Mouse (Mus musculus) gastrocnemius, postnatal 36 days (tissue): ENCODE data around the gene Prss8. TPM values are rescaled to one million over a fixed set of nuclear protein-coding genes. Genes with fewer than 3 reads are reported as not detected.
A peak's percentile ranks its signal among the peaks of the same experiment; 100 is the strongest.
"Not testable (repeated sequence)": the region's sequence is repeated elsewhere in the genome, so short reads cannot be mapped to it uniquely, and the experiment has no call there.

Source experiments
- DNase-seq, 2 experiments: peaks; one replicate each; pipeline ENCODE4 v3.0.0; 2022
- intact Hi-C: fragments of 180-260 bp; cut with DNase I; formaldehyde crosslinking; loops from one replicate; pipeline ENCODE4 v1.15.1; 2025
- total RNA-seq, 2 experiments: library from RNA; stranded (reverse); gene quantifications; 2 replicates each; pipeline ENCODE4 v1.2.3; 2021

Gene Prss8
- total RNA-seq, 2 experiments from 2014 or later, result not detected

DNA sequence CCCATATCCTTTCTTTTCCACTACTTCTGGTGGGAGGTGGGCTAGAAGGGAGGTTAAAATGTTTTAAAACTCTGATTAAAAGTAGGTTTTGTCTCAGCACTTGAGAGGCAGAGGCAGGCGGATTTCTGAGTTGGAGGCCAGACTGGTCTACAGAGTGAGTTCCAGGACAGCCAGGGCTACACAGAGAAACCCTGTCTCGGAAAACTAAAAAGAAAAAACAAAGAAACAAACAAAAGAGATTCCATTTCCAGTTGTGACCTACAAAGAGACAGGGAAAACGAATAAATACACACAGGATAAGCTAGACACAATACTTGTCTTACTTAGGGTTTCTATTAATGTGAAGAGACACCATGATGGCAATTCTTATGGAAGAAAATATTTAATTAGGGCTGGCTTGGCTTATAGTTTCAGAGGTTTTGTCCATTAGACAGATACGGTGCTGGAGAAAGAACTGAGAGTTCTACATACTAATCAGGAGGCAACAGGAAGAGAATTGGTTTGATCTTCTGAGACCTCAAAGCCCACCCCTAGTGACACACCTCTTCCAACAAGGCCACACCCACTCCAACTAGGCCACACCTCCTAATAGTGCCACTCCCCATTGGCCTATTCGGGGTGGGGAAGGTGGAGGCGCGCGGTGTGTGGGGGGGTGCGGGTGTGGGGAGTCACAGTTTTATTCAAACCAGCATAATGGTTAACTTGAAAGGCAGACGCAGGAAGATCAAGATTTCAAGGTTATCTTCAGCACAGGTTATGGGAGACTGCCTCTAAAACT, 31.5 kb downstream of the Prss8 start:
- DNase-seq, result no peak
- intact Hi-C loops, result no loop called here

- intact Hi-C loops, result no loop called here
- no peak for DNase-seq
These were observed 32.4 kb downstream of the Prss8 start for GRCm38 (mm10) chr7:127897542-127897941.

DNA sequence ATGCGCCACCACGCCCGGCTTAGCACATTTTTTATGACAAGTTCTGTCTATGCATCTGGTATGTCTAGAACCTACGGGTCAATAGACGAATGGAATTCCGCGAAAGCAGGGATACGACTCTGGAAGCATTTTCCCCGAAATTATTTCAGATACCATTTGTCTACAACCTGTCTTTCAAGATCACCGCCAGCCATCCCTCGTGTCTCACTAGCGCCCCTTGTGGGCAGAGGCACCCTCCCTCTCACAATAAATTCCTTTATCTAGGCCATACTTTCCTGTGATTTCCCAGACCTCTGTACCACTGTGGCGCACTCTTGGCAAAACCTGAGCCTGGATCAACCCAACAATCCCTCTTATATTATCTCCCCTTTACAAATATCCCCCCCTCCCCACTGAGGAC, 33.5 kb downstream of the Prss8 start:
- intact Hi-C loops, result no loop called here
- peak in 1 of 2 experiments; percentile 63 for DNase-seq

- intact Hi-C loops, DNase-seq: not testable (repeated sequence)
These were observed 34.0 kb downstream of the Prss8 start for GRCm38 (mm10) chr7:127895891-127896290.

- DNase-seq, result peak; percentile 93 to 94
- intact Hi-C loops, result no loop called here
These were observed 34.5 kb downstream of the Prss8 start, which contains the start of the genes Gm21974 and Vkorc1 for GRCm38 (mm10) chr7:127895442-127895841. Gm21974 (minus strand) TSS chr7:127895454. Vkorc1 (minus strand) TSS chr7:127895617.

DNA sequence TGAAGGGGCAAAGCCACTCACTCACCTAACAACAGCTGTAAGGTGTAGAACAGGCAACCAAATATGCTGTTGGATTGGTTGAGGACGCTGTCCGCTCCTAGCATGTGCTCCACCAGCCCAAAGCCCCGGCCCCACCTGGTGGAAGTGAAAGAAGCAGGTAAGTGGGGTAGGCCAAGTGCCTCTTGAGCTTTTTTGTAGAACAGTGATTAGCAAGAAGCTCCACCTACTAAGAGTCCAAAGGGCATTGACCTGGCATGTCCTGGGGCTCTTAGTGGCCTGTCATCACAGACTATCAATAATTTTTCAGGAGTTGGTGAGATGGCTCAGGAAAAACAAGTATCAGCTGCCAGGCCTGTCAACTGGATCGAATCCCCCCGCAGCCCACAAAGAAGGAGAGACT, 35.4 kb downstream of the Prss8 start:
- intact Hi-C loops, result no loop called here
- DNase-seq, result no peak

DNA sequence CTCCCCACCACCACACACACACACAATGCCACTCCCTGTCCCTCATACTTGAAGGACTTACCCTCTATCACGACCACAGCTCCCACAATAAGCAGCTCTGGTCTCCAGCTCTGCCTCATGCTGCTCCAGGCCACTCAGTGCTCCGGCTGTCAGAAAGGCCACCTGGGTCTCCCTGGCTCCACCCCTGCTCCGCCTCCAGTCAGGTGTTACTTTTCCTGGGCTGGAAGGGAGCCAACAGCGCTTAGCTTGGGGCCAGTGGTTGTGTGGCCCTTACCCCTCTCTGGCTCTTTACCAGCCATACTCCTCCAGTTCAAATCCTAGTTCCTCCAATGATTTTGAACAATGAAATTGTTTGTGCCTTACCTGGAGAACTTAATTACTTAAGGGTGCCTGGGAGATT, 39.1 kb downstream of the Prss8 start, which contains the start of gene Prss53:
TSS of gene Prss53 (minus strand) at position 173 of the 400 bp plus-strand sequence.
- intact Hi-C loops, result no loop called here

DNA sequence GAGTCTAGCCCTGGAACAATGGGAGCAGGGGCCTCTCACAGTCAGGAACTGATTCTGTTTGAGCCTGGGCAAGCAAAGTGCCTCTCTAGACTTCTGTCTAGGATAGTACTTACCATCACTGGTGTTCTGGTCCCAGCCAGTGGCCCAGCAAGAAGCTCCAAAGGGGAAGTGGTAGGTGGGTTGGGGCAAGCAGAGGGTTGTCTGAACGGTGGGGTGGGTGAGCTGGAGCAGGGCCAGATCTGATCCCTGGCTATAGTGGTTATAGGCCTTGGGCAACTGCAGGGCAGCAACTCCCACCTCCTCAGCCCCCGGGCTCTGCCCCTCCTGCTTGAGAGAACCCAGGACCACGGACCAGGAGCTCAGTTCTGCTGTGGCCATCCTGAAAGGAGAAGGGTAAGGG, 41.1 kb downstream of the Prss8 start:
- intact Hi-C loops, result no loop called here
- no peak for DNase-seq

More for the DNA sequence above, 39.1 kb downstream of the Prss8 start, which contains the start of gene Prss53:
- DNase-seq, result no peak

DNA sequence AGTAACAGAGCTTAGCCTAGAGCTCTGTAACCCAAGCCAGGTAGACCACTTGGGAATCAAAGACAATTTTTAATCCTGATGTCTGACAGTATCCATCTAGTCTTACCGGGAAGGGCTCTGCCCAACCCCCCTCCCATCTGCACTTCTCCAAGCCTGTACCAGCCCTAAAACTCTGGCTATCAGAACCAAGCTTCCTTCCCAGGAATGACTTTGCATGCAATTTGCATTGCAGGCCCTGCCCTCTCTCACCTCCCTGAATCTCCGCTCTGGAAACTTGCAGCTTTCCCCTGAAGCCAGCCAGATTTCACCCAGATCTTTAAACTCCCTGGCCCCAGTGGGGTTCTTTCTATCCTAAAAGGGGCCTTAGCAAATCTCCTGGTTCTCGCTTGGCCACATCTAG, 42.1 kb downstream of the Prss8 start:
- DNase-seq, result no peak
- intact Hi-C loops, result no loop called here

GRCm38 (mm10) chr7:127887191-127887590, 42.7 kb downstream of the Prss8 start:
- intact Hi-C loops, result no loop called here
- no peak for DNase-seq

DNA sequence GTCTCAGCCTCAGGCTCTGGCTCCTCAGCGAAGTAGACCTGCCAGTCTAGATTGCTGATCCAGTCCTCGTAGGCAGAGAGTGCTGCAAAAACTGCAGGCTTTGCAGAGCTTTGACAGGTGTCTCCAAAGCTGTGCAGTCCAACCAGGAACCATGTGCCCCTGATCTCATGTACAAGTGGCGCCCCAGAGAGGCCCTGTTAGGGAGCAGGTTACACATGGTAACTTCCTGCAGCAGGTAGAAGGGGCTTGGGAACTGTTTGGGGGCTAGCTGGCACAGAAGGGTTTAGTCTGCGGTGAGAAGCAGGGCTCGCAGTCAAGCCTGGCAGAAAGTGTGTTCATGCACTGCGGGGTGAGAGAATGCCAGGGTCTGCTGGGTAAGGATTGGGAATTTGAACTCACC, 43.4 kb downstream of the Prss8 start:
- intact Hi-C loops, result no loop called here
- no peak for DNase-seq

- intact Hi-C loops, result no loop called here
- peak; percentile 67 to 79 for DNase-seq
These were observed 44.0 kb downstream of the Prss8 start for GRCm38 (mm10) chr7:127885951-127886350.

GRCm38 (mm10) chr7:127880431-127880830, 49.5 kb downstream of the Prss8 start:
- no peak for DNase-seq
- intact Hi-C loops, result no loop called here

DNA sequence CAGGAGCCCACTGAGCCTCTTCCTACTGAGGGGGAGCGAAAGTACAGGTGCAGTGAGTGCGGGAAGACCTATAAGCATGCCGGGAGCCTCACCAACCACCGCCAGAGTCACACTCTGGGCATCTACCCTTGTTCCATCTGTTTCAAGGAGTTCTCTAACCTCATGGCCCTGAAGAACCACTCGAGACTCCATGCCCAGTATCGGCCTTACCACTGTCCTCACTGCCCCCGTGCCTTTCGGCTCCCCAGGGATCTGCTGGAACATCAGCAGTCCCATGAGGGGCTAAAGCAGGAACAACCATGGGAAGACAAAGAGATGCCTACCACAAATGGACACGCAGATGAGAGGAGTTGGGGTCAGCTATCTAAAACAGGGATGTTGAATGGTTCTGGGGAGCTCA, 50.6 kb downstream of the Prss8 start:
- intact Hi-C loops, result loop anchor here (5.0 kb wide), 1 partner anchor 77 kb away; the partner anchor contains the start of gene Hsd3b7
- no peak for DNase-seq

GRCm38 (mm10) chr7:127876467-127877348, 53.2 kb downstream of the Prss8 start, which contains the start of gene Zfp668:
Zfp668 (minus strand) TSS chr7:127876828.
- intact Hi-C loops, result loop anchor here (5.0 kb wide), 1 partner anchor 74 kb away; the partner anchor contains the start of gene Hsd3b7
- peak; percentile 85 to 91 for DNase-seq

- DNase-seq, result peak in 1 of 2 experiments; percentile 61
- intact Hi-C loops, result loop anchor here (5.0 kb wide), 1 partner anchor 74 kb away; the partner anchor contains the start of gene Hsd3b7
These were observed 53.9 kb downstream of the Prss8 start, which contains the start of gene Zfp646 for GRCm38 (mm10) chr7:127876041-127876466. Zfp646 (plus strand) TSS chr7:127876221.

Other genes starting within 250 kb of the Prss8 start
- gene Bcl7c, start 221.2 kb downstream of the Prss8 start, total RNA-seq, result 10 to 100 TPM; 33.7 to 35.3 TPM
- gene Ctf1, start 217.4 kb downstream of the Prss8 start, total RNA-seq, result 10 to 100 TPM; 14.6 to 18.7 TPM
- not detected for gene Ctf2, start 197.9 kb downstream of the Prss8 start, total RNA-seq
- gene Fbxl19, start 185.6 kb downstream of the Prss8 start, total RNA-seq, result 1 to 10 TPM; 1.9 to 2.5 TPM
- 1 to 10 TPM; 8.4 to 9.2 TPM for gene Orai3, start 160.3 kb downstream of the Prss8 start, total RNA-seq
- 10 to 100 TPM; 13.0 to 21.3 TPM for gene Setd1a, start 153.4 kb downstream of the Prss8 start, total RNA-seq
- gene Gm49388, start 144.5 kb downstream of the Prss8 start, total RNA-seq, result 1 to 10 TPM in 1 of 2 experiments, under 1 TPM in 1; 0.31 to 2.1 TPM
- gene Hsd3b7, start 129.5 kb downstream of the Prss8 start, total RNA-seq, result 1 to 10 TPM; 5.5 to 5.6 TPM
- 10 to 100 TPM; 43.0 to 47.4 TPM for gene Stx4a, start 105.8 kb downstream of the Prss8 start, total RNA-seq
- gene Stx1b, start 105.6 kb downstream of the Prss8 start, total RNA-seq, result 1 to 10 TPM in 1 of 2 experiments, under 1 TPM in 1; 0.64 to 1.1 TPM
- gene Zfp646, start 53.9 kb downstream of the Prss8 start, total RNA-seq, result 10 to 100 TPM; 10.4 to 12.7 TPM
- gene Zfp668, start 53.3 kb downstream of the Prss8 start, total RNA-seq, result 1 to 10 TPM; 2.4 to 3.6 TPM
- 1 to 10 TPM; 1.5 to 1.7 TPM for gene Prss53, start 39.1 kb downstream of the Prss8 start, total RNA-seq
- not detected for gene Gm21974, start 34.6 kb downstream of the Prss8 start, total RNA-seq
- gene Vkorc1, start 34.5 kb downstream of the Prss8 start, total RNA-seq, result 10 to 100 TPM; 10.6 to 12.2 TPM
- 100 to 1,000 TPM; 155 TPM for gene Bckdk, start 26.0 kb downstream of the Prss8 start, total RNA-seq
- gene Kat8, start 17.6 kb downstream of the Prss8 start, total RNA-seq, result 10 to 100 TPM; 20.7 to 20.9 TPM
- 1 to 10 TPM; 6.5 to 7.2 TPM for gene Prss36, start 16.6 kb upstream of the Prss8 start, total RNA-seq
- gene Fus, start 37.4 kb upstream of the Prss8 start, total RNA-seq, result 10 to 100 TPM; 60.9 to 92.2 TPM
- gene Pycard, start 63.8 kb upstream of the Prss8 start, total RNA-seq, result 1 to 10 TPM; 1.2 to 1.6 TPM
- gene Trim72, start 73.8 kb upstream of the Prss8 start, total RNA-seq, result 100 to 1,000 TPM; 200 to 226 TPM
- 1 to 10 TPM; 1.6 TPM for gene Itgam, start 132.5 kb upstream of the Prss8 start, total RNA-seq
- gene Gm49368, start 132.6 kb upstream of the Prss8 start, total RNA-seq, result under 1 TPM in 1 of 2 experiments, not detected in 1; 0.05 TPM
- under 1 TPM; 0.15 to 0.67 TPM for gene Itgax, start 199.4 kb upstream of the Prss8 start, total RNA-seq
- not detected for gene Itgad, start 224.3 kb upstream of the Prss8 start, total RNA-seq